Mouse (Mus musculus) right cerebral cortex, postnatal 10 days (tissue): ENCODE results near the gene Unc80.

Source experiments
- DNase-seq, 2 experiments: peaks; one replicate each; pipeline ENCODE4 v3.0.0; 2021; ENCODE audit warnings: low spot score in 2 of 2

Unc80 gene

GRCm38 (mm10) chr1:66467821-66468703 is at the start of gene Unc80:
Unc80 (plus strand) TSS chr1:66468367.
- DNase-seq, result peak; percentile 78 to 81

- no peak for DNase-seq
Observed at GRCm38 (mm10) chr1:66426073-66426472, 42.1 kb upstream of the Unc80 start.

GRCm38 (mm10) chr1:66430962-66431361 is 37.2 kb upstream of the Unc80 start:
- DNase-seq, result no peak

DNA sequence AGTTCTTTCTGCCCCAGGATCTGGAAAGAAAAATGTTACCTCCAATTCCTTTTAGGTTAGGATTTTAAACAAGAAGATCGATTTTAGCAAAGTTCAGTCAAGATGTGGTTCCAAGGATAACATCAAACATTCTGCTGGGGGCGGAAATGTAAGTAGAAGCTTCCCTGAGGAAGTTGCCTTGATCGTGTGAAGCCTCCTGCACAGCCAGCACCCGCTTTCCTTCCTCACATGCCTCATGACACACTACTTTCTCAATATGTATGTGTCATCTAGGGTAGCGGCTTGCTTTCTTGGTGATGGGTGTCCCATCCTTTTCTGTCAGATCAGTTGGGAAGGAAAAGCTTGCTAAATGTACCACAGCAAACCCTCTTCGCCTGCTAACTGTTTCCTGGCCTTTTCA is 36.7 kb upstream of the Unc80 start:
- no peak for DNase-seq

DNA sequence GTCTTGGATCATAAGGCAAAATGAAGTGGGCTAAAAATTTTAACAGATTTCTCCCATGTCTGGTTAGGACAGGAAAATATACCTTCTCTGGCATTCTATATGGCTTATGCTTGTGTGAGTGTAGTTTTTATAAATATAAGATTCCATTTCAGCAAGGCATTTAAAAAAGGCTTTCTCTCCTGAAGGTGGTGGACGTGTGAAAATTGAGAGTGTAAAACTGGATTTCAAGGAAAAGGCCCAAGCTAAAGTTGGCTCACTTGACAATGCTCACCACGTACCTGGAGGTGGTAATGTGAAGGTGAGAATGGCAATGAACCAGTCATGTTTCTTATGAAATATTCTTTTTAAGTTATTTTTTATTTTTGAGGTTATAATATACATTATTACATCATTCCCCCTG is 30.1 kb upstream of the Unc80 start:
- no peak for DNase-seq

DNA sequence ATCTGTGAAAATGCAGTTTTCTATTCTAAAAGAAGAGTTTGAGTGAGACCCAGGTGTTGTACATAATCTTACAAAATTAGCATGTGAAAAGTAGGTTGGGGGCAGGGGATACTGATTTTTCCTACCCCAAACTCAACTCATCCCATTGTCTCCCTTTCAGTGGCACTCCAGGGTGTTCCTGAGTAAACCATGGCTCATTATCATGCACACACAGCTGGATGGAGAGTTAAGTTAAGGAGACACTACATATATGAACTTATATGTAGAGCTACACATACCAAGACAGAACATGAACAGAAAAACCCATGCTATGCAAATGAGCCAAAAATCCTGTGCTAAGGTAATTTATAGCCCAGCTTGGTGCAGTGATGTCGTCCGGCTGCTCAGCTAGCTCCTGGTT is 25.2 kb upstream of the Unc80 start:
- DNase-seq, result no peak

- DNase-seq, result no peak
Observed at GRCm38 (mm10) chr1:66449471-66449870, 18.7 kb upstream of the Unc80 start.

DNA sequence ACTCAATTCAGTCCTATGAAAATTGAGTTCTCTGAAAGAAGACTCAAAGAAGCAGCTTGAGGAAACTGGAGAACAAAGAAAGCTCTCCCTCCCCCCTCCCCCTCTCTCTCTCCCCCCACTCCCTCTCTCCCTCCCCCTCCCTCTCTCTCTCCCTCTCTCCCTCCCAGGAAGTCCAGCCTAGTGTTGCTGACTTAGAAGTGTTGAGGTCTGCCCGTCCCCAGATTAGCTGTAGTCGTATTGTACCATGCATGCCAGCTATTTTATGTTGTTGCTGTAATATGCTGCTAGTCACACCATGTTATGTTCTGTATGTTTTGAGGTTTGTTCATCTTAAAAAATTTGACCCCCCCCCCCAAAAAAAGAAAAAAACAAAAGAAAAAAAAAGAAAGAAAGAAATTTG is 11.6 kb upstream of the Unc80 start:
- no peak for DNase-seq

- no peak for DNase-seq
Observed at GRCm38 (mm10) chr1:66457747-66458146, 10.4 kb upstream of the Unc80 start.

DNA sequence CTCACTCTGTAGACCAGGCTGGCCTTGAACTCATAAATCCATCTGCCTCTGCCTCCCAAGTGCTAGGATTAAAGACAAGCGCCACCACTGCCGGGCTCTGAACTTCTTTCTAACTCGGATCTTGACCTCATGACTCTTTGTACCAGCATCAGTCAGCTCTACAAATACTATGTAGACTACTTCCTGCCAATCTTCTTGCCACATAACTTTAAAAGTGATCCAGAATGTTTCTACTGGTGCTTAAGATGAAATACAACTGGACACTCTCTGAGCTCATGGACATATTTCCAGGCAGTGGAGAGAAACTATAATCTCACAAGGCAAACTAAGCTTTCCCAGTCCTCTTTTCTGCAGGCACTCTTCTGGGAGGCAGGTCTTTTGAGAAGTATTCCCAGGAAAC is 8.8 kb upstream of the Unc80 start:
- DNase-seq, result no peak

- DNase-seq, result no peak
Observed at GRCm38 (mm10) chr1:66460850-66461249, 7.3 kb upstream of the Unc80 start.

- peak in 1 of 2 experiments; percentile 50 for DNase-seq
Observed at GRCm38 (mm10) chr1:66468704-66469020, 495 bp downstream of the Unc80 start.

- no peak for DNase-seq
Observed at GRCm38 (mm10) chr1:66482751-66483150, 14.6 kb downstream of the Unc80 start.

DNA sequence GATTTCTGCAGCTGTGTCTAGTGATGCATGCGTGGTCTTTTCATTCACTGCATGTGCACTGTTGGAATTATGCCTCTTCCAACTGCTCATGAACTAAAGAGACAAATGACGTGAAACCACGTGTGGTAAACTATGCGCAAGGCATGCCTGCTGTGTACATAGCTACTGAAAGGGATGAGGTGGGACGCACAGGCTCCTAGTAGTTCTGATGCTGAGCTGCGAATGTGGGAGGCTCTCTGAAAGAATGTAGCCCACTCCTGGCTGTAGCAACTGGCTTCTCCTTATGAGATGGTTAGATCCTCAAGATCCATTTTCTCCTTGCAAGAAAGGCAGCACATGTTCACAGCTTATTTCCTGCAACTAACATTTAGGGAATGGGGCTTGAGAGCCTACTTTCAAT is 24.9 kb downstream of the Unc80 start:
- no peak for DNase-seq

DNA sequence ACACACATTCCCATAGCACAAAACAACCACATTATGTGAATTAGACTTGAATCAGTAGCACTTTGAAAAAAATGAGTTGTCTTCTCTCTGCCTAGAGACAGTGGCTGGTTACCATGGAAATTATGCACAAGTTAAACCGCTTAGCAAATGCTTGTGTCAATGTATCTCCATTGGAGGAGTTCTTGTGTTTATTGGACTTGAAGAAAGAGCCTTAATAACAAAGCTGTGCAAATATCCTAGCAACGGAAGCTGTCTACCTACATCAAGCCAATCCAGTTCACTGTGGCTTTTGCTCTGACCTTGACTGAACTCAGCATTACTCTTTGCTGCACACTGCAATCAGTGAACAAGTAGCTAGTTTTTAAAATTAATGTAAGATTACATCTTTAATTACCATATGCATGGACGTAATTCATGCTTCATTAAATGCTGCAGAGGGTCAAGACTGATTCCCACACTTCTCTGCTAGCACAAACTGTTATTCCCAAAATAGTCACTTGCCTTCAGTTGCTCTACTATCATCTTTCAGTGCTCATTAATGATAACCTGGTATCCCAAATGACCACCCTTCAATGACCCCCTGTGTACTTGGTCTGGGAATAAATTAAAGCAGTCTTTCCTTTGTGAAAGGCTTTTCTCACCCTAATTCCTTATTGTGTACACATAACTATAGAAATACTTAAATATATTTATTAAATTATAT is 27.3 kb downstream of the Unc80 start:
- DNase-seq, result peak in 1 of 2 experiments; percentile 28

- no peak for DNase-seq
Observed at GRCm38 (mm10) chr1:66550812-66551211, 82.6 kb downstream of the Unc80 start.

DNA sequence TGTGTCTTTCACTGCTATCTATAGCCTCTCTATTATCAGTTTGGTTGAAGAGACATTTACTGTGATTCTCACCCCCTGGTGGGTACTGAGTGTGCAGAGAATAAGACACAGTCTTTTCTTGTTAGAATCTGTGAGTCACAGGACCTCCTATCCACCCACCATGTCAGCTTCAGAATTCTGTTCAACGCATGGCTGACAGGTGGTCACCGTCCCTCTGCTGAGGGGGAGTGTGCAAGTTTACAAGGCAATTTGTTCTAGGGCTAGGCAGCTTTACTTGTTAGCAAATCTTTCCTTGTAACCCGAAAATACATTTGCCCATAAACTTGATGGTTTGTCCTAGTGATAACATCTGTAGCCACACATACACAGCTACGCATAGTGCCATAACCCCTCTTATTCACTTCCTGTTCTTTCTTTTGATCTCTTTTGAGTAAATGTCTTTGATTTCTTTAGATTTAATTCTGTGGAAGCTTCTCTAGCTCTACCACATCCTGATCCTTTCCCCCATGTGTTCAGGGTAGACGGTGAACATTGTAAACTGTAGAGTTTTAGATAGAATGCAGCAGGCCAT is 84.3 kb downstream of the Unc80 start:
- DNase-seq, result peak; percentile 38 to 56

- DNase-seq, result no peak
Observed at GRCm38 (mm10) chr1:66561636-66562270, 93.6 kb downstream of the Unc80 start.

GRCm38 (mm10) chr1:66562332-66562731 is 94.2 kb downstream of the Unc80 start:
- DNase-seq, result no peak

GRCm38 (mm10) chr1:66569736-66570135 is 101.6 kb downstream of the Unc80 start:
- DNase-seq, result no peak

DNA sequence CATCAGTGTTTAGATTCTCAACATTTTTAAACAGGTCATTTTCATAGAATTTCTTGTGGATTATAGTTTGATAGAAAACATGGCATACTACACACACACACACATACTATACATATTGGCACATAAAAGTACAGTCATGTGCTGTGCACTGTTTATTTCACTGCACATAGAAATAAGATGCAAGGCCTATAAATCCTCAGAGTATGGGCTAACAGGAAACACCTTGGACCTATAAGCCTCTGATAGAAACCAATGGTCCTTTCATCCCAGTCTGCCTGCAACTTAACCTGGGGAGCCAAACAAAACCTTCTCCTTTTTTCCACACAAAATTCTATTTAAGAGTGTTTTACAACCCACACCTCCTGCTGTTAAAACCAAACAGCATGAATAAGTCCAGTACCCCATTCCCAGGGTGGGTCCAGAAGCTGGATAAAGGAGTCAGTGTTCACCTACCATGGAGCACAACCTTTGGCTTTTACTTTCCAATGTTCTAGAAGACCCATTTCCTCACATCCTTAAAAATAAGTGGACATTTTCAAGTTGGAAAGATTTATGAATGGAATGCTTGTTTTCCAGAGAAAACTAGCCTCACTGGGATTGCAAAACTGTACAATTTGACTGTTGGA is 129.1 kb downstream of the Unc80 start:
- DNase-seq, result no peak

DNA sequence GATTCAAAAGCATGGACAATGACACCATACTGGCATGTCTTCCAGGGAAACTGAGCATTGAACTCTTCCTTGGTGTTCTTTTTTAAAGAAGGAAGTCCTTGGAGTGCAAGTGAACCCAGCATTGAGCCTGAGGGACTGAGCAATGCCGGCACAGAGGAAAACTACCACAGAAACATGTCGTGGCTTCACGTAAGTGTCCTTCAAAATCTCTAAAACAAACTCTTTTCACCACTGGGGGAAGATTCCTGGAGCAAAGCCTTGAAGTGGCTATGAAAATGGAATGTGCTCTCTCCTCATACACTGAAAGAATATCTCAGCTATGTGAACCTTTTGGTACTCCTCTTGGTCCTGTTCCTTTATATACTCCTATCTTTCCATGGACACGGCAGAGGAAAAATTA is 140.1 kb downstream of the Unc80 start:
- no peak for DNase-seq
